ENCODE assay signal across 11 mouse cellular contexts in genomic region chr14:51940944-51941560, GRCm38 (mm10). TPM values are rescaled to one million over a fixed set of nuclear protein-coding genes. Genes with fewer than 3 reads are reported as not detected.
A peak's percentile ranks its signal among the peaks of the same experiment; 100 is the strongest.
DNase-seq lines count a peak whose midpoint lies in the region; ATAC-seq lines count a peak whose summit lies in the region.
"Had no signal": no experiment of that assay in that cellular context is flagged by ENCODE, and none has a peak within 500 bp of the region (broad histone marks: within the 10 kb centered on the region; RNA-seq: fewer than 3 reads in every experiment).

No protein-coding gene starts in this region.

- H3K4me1 ChIP-seq in liver, embryonic 12.5 days: peaks cover 18% of the 10 kb centered on the region

- peak; percentile 22 to 74; a peak in 3 of 4 replicates for ATAC-seq in hematopoietic stem cell, adult 5-6 weeks (replicated peaks in 1 of 2; ENCODE audit: insufficient read depth in 1 of 2, low FRiP score in 2 of 2, low TSS enrichment in 1 of 2, low read depth in 1 of 2, poor library complexity in 2 of 2, severe bottlenecking in 2 of 2)
- no peak for ATAC-seq in liver, embryonic 12.5 days
- ATAC-seq: Patski had no signal

- no peaks in the 10 kb centered on the region for H3K36me3 ChIP-seq in liver, embryonic 12.5 days
- H3K36me3 ChIP-seq: neural tube, embryonic 13.5 days had no signal

- no peak overlapping the region for H3K4me3 ChIP-seq in liver, embryonic 12.5 days
- H3K4me3 ChIP-seq: neural tube, embryonic 13.5 days had no signal

- H3K27me3 ChIP-seq in liver, embryonic 12.5 days (replicated peaks): no peaks in the 10 kb centered on the region
- H3K27me3 ChIP-seq: neural tube, embryonic 13.5 days; Patski had no signal

- H3K9ac ChIP-seq in liver, embryonic 12.5 days: no peak overlapping the region
- H3K9ac ChIP-seq: neural tube, embryonic 13.5 days had no signal

- no peak overlapping the region for H3K27ac ChIP-seq in liver, embryonic 12.5 days
- H3K27ac ChIP-seq: neural tube, embryonic 13.5 days had no signal

- peak; percentile 35 to 49 for DNase-seq in urinary bladder, postnatal 36 days (ENCODE audit: low spot score in 2 of 2)
- DNase-seq in urinary bladder, adult 2 months (ENCODE audit: low spot score): no peak
- DNase-seq in right cerebral cortex, postnatal 4 days: no peak
- no peak for DNase-seq in left cerebral cortex, adult 9 months (ENCODE audit: low spot score in 2 of 2)
- DNase-seq in right cerebral cortex, postnatal 25 days: no peak
- no peak for DNase-seq in layer of hippocampus, adult 18-20 months (ENCODE audit: low spot score in 2 of 2)

- 35% methylated on average over 8 of the region's 8 CpGs for WGBS in liver, embryonic 12.5 days (ENCODE audit: insufficient replicate concordance)

- H3K4me2 ChIP-seq in liver, embryonic 12.5 days: peak overlapping the region; percentile 0; the same call in 1 of the 2 replicates
- H3K4me2 ChIP-seq: neural tube, embryonic 13.5 days had no signal

- 0 out of 2 replicates have a peak, but pooled peaks cover 6% of the 10 kb centered on the region for H3K9me3 ChIP-seq in liver, embryonic 12.5 days (replicated peaks)

RNA-seq across cellular contexts. Expression of gene Rnase13, which starts 18.5 kb away (rescaled TPM):
- 0.75 and 1.0 TPM in 2 replicates for polyA plus RNA-seq in urinary bladder, adult 2 months (2012; rRNA removed)
- not detected in 2 replicates for total RNA-seq in hematopoietic stem cell, adult 5-6 weeks (2017)
- polyA plus RNA-seq in liver, embryonic 12.5 days (2016; fragmentation: Nextera tagmentation; extraction: Ambion mirVana): not detected in 2 replicates
- total RNA-seq in layer of hippocampus, adult 18-20 months (2021): not detected
- total RNA-seq: gastrocnemius, postnatal 36 days had no signal
- polyA plus RNA-seq: neural tube, embryonic 13.5 days; Patski had no signal

RNA-seq across cellular contexts. Expression of gene Tppp2, which starts 22.8 kb away (rescaled TPM):
- polyA plus RNA-seq in urinary bladder, adult 2 months (2012; rRNA removed): 0.11 TPM in 1 of 2 replicates, not detected in the other
- not detected in 2 replicates for total RNA-seq in hematopoietic stem cell, adult 5-6 weeks (2017)
- polyA plus RNA-seq in liver, embryonic 12.5 days (2016; fragmentation: Nextera tagmentation; extraction: Ambion mirVana): not detected in 2 replicates
- total RNA-seq in layer of hippocampus, adult 18-20 months (2021): not detected
- total RNA-seq: gastrocnemius, postnatal 36 days had no signal
- polyA plus RNA-seq: neural tube, embryonic 13.5 days; Patski had no signal

RNA-seq across cellular contexts. Expression of gene Ndrg2, which starts 27.1 kb away (rescaled TPM):
- 393 and 417 TPM in 2 replicates for polyA plus RNA-seq in urinary bladder, adult 2 months (2012; rRNA removed)
- 4.1 and 8.0 TPM in 2 replicates for total RNA-seq in hematopoietic stem cell, adult 5-6 weeks (2017)
- 17.0 and 17.3 TPM in 2 replicates for polyA plus RNA-seq in liver, embryonic 12.5 days (2016; fragmentation: Nextera tagmentation; extraction: Ambion mirVana)
- total RNA-seq in layer of hippocampus, adult 18-20 months (2021): 1,000 to 10,000 TPM in 1 of 2 experiments, 100 to 1,000 TPM in 1; 922 to 1,028 TPM

RNA-seq across cellular contexts. Expression of gene Arhgef40, which starts 43.5 kb away (rescaled TPM):
- 44.4 and 53.8 TPM in 2 replicates for polyA plus RNA-seq in urinary bladder, adult 2 months (2012; rRNA removed)
- total RNA-seq in hematopoietic stem cell, adult 5-6 weeks (2017): 28.4 and 44.7 TPM in 2 replicates
- 34.8 and 40.1 TPM in 2 replicates for polyA plus RNA-seq in liver, embryonic 12.5 days (2016; fragmentation: Nextera tagmentation; extraction: Ambion mirVana)
- 10 to 100 TPM; 25.8 to 30.0 TPM for total RNA-seq in layer of hippocampus, adult 18-20 months (2021)

RNA-seq across cellular contexts. Expression of gene Slc39a2, which starts 48.4 kb away (rescaled TPM):
- 1.2 and 2.0 TPM in 2 replicates for polyA plus RNA-seq in urinary bladder, adult 2 months (2012; rRNA removed)
- total RNA-seq in hematopoietic stem cell, adult 5-6 weeks (2017): not detected in 2 replicates
- polyA plus RNA-seq in liver, embryonic 12.5 days (2016; fragmentation: Nextera tagmentation; extraction: Ambion mirVana): 0.06 and 0.11 TPM in 2 replicates
- 1 to 10 TPM; 6.7 to 8.0 TPM for total RNA-seq in layer of hippocampus, adult 18-20 months (2021)

Comparison
In these comparisons a context has a peak if more than half of its experiments do, and no peak if none do; other contexts are left out.
1. DNase-seq: peak in urinary bladder, postnatal 36 days (2 of 2); none in urinary bladder, adult 2 months (single experiment), right cerebral cortex, postnatal 4 days (single experiment), left cerebral cortex, adult 9 months (0 of 2), right cerebral cortex, postnatal 25 days (single experiment) and layer of hippocampus, adult 18-20 months (0 of 2).
2. RNA of gene Ndrg2, which starts 27.1 kb away (total RNA-seq): 922 to 1,028 TPM in layer of hippocampus, adult 18-20 months; 4.1 to 8.0 TPM in hematopoietic stem cell, adult 5-6 weeks; every median in the first group is over 100 times any median in the second.